Mouse (Mus musculus) kidney, embryonic 14.5 days (tissue): ENCODE data around the gene Mertk. TPM values are rescaled to one million over a fixed set of nuclear protein-coding genes. Genes with fewer than 3 reads are reported as not detected.

Source experiments
- ATAC-seq: fragments of 200-750 bp; cut with Nextera tagmentation; 2 replicates; pipeline ENCODE4 v1.8.0; 2017; ENCODE audit warnings: moderate number of reproducible peaks, mild to moderate bottlenecking, moderate TSS enrichment, moderate library complexity; ENCODE audit not compliant: low FRiP score, low TSS enrichment
- H3K27ac ChIP-seq: fragments of 300-500 bp; sonication (generic); 2 replicates; pipeline ENCODE4 v1.5.1; 2014; ENCODE audit warnings: low read depth, mild to moderate bottlenecking, low read length, moderate library complexity, mixed read lengths
- H3K27me3 ChIP-seq: fragments of 300-500 bp; sonication (generic); 2 replicates; pipeline ENCODE4 v1.6.1; 2014; ENCODE audit warnings: mild to moderate bottlenecking, low read length; ENCODE audit not compliant: control insufficient read depth, insufficient read depth
- H3K36me3 ChIP-seq: fragments of 300-500 bp; sonication (generic); 2 replicates; pipeline ENCODE4 v1.6.1; 2014; ENCODE audit warnings: low read length, mixed read lengths; ENCODE audit not compliant: control insufficient read depth, insufficient read depth
- H3K4me1 ChIP-seq: fragments of 300-500 bp; sonication (generic); 2 replicates; pipeline ENCODE4 v1.6.1; 2014; ENCODE audit warnings: low read length, mixed read lengths; ENCODE audit not compliant: control insufficient read depth, insufficient read depth
- H3K4me2 ChIP-seq: fragments of 300-500 bp; sonication (generic); replicated peaks from 2 replicates; pipeline ENCODE4 v1.6.1; 2014; ENCODE audit warnings: low read depth, mild to moderate bottlenecking, low read length
- H3K4me3 ChIP-seq: fragments of 300-500 bp; sonication (generic); 2 replicates; pipeline ENCODE4 v1.5.1; 2014; ENCODE audit warnings: mild to moderate bottlenecking, low read length
- H3K9ac ChIP-seq: fragments of 300-500 bp; sonication (generic); 2 replicates; pipeline ENCODE4 v1.6.1; 2014; ENCODE audit warnings: low read depth, mild to moderate bottlenecking, low read length, moderate library complexity
- H3K9me3 ChIP-seq: fragments of 300-500 bp; sonication (generic); 2 replicates; pipeline ENCODE4 v1.6.1; 2016; ENCODE audit warnings: low read length; ENCODE audit not compliant: control insufficient read depth
- WGBS: fragments of 180-500 bp; shearing (Covaris S2); extraction: QIAGEN DNeasy Blood & Tissue Kit; methylation state at CpG from one replicate; pipeline ENCODE4 v1.1.7; 2014; 5-methylcytosine and 5-hydroxymethylcytosine counted together
- polyA plus RNA-seq: library from polyadenylated mRNA; unstranded; fragments of >200 nt; fragmentation: Nextera tagmentation; extraction: Ambion mirVana; gene quantifications from 2 replicates; pipeline ENCODE4 v1.2.1, GENCODE M21; 2014

Gene Mertk
- polyA plus RNA-seq, 1 experiment from 2014 or later = 10.3 TPM

DNA sequence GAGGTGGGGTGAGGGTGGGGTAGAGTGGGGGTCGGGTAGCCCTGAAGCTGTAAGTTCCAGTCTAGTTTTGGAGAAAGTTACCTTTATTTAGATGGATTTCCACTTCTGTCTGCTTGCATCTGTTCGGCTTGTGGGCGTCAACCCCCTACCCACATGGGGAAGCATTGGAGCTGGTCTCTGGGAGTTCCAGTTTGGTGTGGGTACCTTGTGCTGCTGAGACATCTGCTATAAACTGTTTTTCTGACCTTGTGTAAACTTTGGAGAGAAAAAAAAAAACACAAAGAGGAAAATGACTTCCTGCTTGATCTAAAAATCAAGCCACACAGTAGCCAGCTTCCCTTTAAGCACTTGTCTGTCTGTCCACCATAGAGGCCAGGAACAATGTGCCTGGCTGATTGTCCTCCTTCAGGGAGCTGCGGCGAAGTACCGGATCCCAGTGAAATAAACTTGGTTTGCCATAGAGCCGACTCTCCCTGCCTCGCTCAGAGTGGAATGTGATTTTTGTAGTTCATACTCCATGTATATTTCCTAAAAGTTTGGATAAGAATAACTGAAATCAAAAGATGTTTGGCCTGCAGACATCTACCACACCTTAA is 48.8 kb downstream of the Mertk start:
- Histone ChIP-seq H3K4me2 (no peak overlapping the region), H3K9me3 (no peaks in the 10 kb centered on the region), H3K36me3 (peaks cover 14% of the 10 kb centered on the region), H3K27me3 (no peaks in the 10 kb centered on the region), H3K27ac (peak overlapping the region; percentile 24; the same call in 1 of the 2 replicates), H3K4me3 (no peak overlapping the region), H3K4me1 (peaks cover 13% of the 10 kb centered on the region), H3K9ac (no peak overlapping the region)
- no peak for ATAC-seq
- 64% methylated on average over 8 of the region's 8 CpGs for WGBS

- H3K27ac ChIP-seq = no peak overlapping the region
- 61% methylated on average over 6 of the region's 6 CpGs for WGBS
- no peak for ATAC-seq
These were observed 49.4 kb downstream of the Mertk start for GRCm38 (mm10) chr2:128748171-128748570.

GRCm38 (mm10) chr2:128751030-128751429 is 52.3 kb downstream of the Mertk start:
- WGBS = 73% methylated on average over 6 of the region's 6 CpGs

More at GRCm38 (mm10) chr2:128748171-128748570, 49.4 kb downstream of the Mertk start:
- Histone ChIP-seq H3K9ac (no peak overlapping the region), H3K4me1 (peaks cover 13% of the 10 kb centered on the region), H3K4me3 (no peak overlapping the region), H3K4me2 (no peak overlapping the region), H3K36me3 (peaks cover 13% of the 10 kb centered on the region), H3K9me3 (no peaks in the 10 kb centered on the region), H3K27me3 (no peaks in the 10 kb centered on the region)

GRCm38 (mm10) chr2:128753295-128753873 is 54.6 kb downstream of the Mertk start:
- Histone ChIP-seq H3K27ac (peak overlapping the region; percentile 1), H3K4me3 (no peak overlapping the region), H3K9me3 (no peaks in the 10 kb centered on the region), H3K27me3 (no peaks in the 10 kb centered on the region), H3K36me3 (peaks cover 16% of the 10 kb centered on the region), H3K4me2 (no peak overlapping the region), H3K9ac (no peak overlapping the region), H3K4me1 (peaks cover 4% of the 10 kb centered on the region; the same call in 1 of the 2 replicates)
- 34% methylated on average over 6 of the region's 6 CpGs for whole genome bisulfite sequencing
- no peak for ATAC-seq

More at GRCm38 (mm10) chr2:128751030-128751429, 52.3 kb downstream of the Mertk start:
- no peak overlapping the region for H3K27ac ChIP-seq
- peaks cover 17% of the 10 kb centered on the region for H3K4me1 ChIP-seq
- H3K36me3 ChIP-seq = peaks cover 9% of the 10 kb centered on the region
- H3K9me3 ChIP-seq = no peaks in the 10 kb centered on the region
- H3K9ac ChIP-seq = no peak overlapping the region
- H3K4me2 ChIP-seq = no peak overlapping the region
- no peaks in the 10 kb centered on the region for H3K27me3 ChIP-seq
- H3K4me3 ChIP-seq = no peak overlapping the region
- ATAC-seq = no peak

DNA sequence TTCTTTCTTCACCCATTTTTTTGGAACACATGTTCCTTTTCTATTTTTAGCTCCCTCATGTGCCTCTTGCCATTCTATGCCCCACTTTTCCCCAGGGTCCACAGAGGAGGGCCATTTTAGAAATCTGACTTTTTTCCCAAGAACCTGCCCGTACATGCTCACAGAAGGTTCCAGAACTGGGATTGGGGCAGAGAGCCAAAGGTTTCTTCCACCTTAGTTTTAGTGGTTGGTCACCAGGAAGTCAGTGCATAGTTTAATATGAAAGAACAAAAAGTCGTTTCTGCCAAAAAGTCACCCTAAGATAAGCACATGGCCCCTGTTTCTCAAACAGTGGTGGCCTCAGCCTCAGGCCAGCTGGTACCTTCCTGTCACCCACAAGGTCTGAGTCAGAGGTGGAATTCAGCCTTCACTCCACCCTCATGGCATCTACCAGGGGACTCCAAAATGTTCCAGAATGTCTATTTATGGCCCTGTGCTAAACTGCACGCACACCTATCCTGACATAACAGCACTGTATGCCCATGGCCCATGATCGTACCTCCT is 56.5 kb downstream of the Mertk start:
- no peak for ATAC-seq
- 88% methylated on average over 4 of the region's 4 CpGs for WGBS
- Histone ChIP-seq H3K36me3 (peaks cover 18% of the 10 kb centered on the region), H3K9me3 (no peaks in the 10 kb centered on the region), H3K4me2 (no peak overlapping the region), H3K4me1 (peaks cover 7% of the 10 kb centered on the region; the same call in 1 of the 2 replicates), H3K27ac (no peak overlapping the region), H3K9ac (no peak overlapping the region), H3K4me3 (no peak overlapping the region), H3K27me3 (no peaks in the 10 kb centered on the region)

- H3K27me3 ChIP-seq = no peaks in the 10 kb centered on the region
- WGBS = 55% methylated on average over 10 of the region's 10 CpGs
- H3K4me1 ChIP-seq = peaks cover 7% of the 10 kb centered on the region; the same call in 1 of the 2 replicates
- H3K36me3 ChIP-seq = peaks cover 28% of the 10 kb centered on the region
- H3K27ac ChIP-seq = no peak overlapping the region
- H3K4me2 ChIP-seq = no peak overlapping the region
- no peak overlapping the region for H3K9ac ChIP-seq
- no peak overlapping the region for H3K4me3 ChIP-seq
- H3K9me3 ChIP-seq = no peaks in the 10 kb centered on the region
- ATAC-seq = no peak
These were observed 60.1 kb downstream of the Mertk start for GRCm38 (mm10) chr2:128758724-128759340.

- Histone ChIP-seq H3K9me3 (no peaks in the 10 kb centered on the region), H3K27me3 (no peaks in the 10 kb centered on the region), H3K9ac (no peak overlapping the region), H3K4me1 (peaks cover 2% of the 10 kb centered on the region; the same call in 1 of the 2 replicates), H3K36me3 (peaks cover 27% of the 10 kb centered on the region), H3K27ac (no peak overlapping the region), H3K4me2 (no peak overlapping the region), H3K4me3 (no peak overlapping the region)
- WGBS = 93% methylated on average over 9 of the region's 9 CpGs
- ATAC-seq = no peak
These were observed 63.3 kb downstream of the Mertk start for GRCm38 (mm10) chr2:128762008-128762407.

DNA sequence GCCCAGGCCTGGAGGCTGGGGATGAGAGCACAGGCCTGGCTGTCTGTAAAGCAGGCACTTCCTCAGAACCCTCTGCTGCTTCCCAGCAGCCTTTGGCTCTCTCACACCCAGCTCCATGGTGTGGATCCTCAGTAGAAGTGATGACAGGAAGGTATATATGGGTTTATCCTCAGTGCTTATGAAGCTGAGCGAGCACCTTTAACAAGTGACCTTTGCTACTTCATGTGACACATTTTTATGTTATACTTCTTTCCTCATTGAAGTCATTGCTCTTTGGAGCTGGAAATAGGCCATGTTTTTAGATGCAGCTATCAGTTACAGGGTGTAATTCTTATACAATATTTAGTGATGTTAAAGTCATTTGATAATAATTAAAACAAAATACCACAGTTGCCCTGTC is 67.0 kb downstream of the Mertk start:
- Histone ChIP-seq H3K4me3 (no peak overlapping the region), H3K4me2 (no peak overlapping the region), H3K27me3 (no peaks in the 10 kb centered on the region), H3K9me3 (no peaks in the 10 kb centered on the region), H3K36me3 (peaks cover 19% of the 10 kb centered on the region; the same call in 1 of the 2 replicates), H3K27ac (no peak overlapping the region), H3K9ac (no peak overlapping the region), H3K4me1 (no peaks in the 10 kb centered on the region)
- WGBS = 88% methylated on average over 1 of the region's 1 CpGs
- no peak for ATAC-seq
